Mouse (Mus musculus) myocyte (in vitro differentiated cells): ENCODE data around the gene Mxd4. TPM values are rescaled to one million over a fixed set of nuclear protein-coding genes. Genes with fewer than 3 reads are reported as not detected.

Experiments
- H3K27me3 ChIP-seq: one replicate; pipeline ENCODE4 v1.6.1; 2011; ENCODE audit not compliant: control insufficient read depth, insufficient read depth, insufficient read length
- H3K36me3 ChIP-seq: one replicate; pipeline ENCODE4 v1.6.1; 2011; ENCODE audit not compliant: control insufficient read depth, insufficient read depth
- H3K4me2 ChIP-seq: one replicate; pipeline ENCODE4 v1.6.1; 2011; ENCODE audit warnings: low read depth, control low read depth
- H3K4me3 ChIP-seq: one replicate; pipeline ENCODE4 v1.5.1; 2011; ENCODE audit warnings: mild to moderate bottlenecking, control low read depth, moderate library complexity
- H3K79me2 ChIP-seq: one replicate; pipeline ENCODE4 v1.6.1; 2011; ENCODE audit not compliant: control insufficient read depth, insufficient read depth
- H3ac ChIP-seq: one replicate; pipeline ENCODE4 v1.6.1; 2011; ENCODE audit not compliant: control insufficient read depth, insufficient read length
- CEBPB ChIP-seq: IDR thresholded peaks from 2 replicates; pipeline ENCODE4 v1.6.1; 2011; ENCODE audit warnings: mild to moderate bottlenecking, moderate library complexity; ENCODE audit not compliant: poor library complexity, insufficient read depth, severe bottlenecking
- E2F4 ChIP-seq: IDR thresholded peaks from one replicate; pipeline ENCODE4 v1.6.1; 2011; ENCODE audit warnings: mild to moderate bottlenecking, control low read depth, moderate library complexity; ENCODE audit not compliant: insufficient read depth
- MAX ChIP-seq: IDR thresholded peaks from one replicate; pipeline ENCODE4 v1.6.1; 2011; ENCODE audit warnings: low read depth, mild to moderate bottlenecking, control low read depth
- MYOD1 ChIP-seq, 3 experiments: IDR thresholded peaks; one replicate each; pipeline ENCODE4 v1.6.1; 2011; ENCODE audit warnings: control low read depth in 2 of 3, low read depth in 2 of 3, mild to moderate bottlenecking in 2 of 3, moderate library complexity in 1 of 3; ENCODE audit not compliant: insufficient read length in 2 of 3, control insufficient read depth in 1 of 3
- MYOG ChIP-seq, 3 experiments: IDR thresholded peaks; one replicate each; pipeline ENCODE4 v1.6.1; 2011; ENCODE audit warnings: control low read depth in 2 of 3, low read depth in 2 of 3, mild to moderate bottlenecking in 2 of 3; ENCODE audit not compliant: insufficient read length in 2 of 3, control insufficient read depth in 1 of 3, insufficient read depth in 1 of 3
- POLR2A ChIP-seq: IDR thresholded peaks from one replicate; pipeline ENCODE4 v1.6.1; 2011; ENCODE audit warnings: low read depth, mild to moderate bottlenecking, control low read depth, moderate library complexity; ENCODE audit not compliant: insufficient read length
- POLR2AphosphoS2 ChIP-seq: IDR thresholded peaks from one replicate; pipeline ENCODE4 v1.6.1; 2011; ENCODE audit warnings: low read depth, control low read depth; ENCODE audit not compliant: insufficient read length
- REST ChIP-seq: IDR thresholded peaks from one replicate; pipeline ENCODE4 v1.6.1; 2011; ENCODE audit warnings: mild to moderate bottlenecking, control low read depth, moderate library complexity; ENCODE audit not compliant: insufficient read depth, insufficient read length
- SRF ChIP-seq: IDR thresholded peaks from one replicate; pipeline ENCODE4 v1.6.1; 2011; ENCODE audit warnings: low read depth; ENCODE audit not compliant: control insufficient read depth, insufficient read length
- TCF12 ChIP-seq: IDR thresholded peaks from one replicate; pipeline ENCODE4 v1.6.1; 2011; ENCODE audit warnings: mild to moderate bottlenecking, control low read depth; ENCODE audit not compliant: poor library complexity, insufficient read depth, severe bottlenecking
- TCF3 ChIP-seq: IDR thresholded peaks from one replicate; pipeline ENCODE4 v1.6.1; 2011; ENCODE audit warnings: low read depth, control low read depth; ENCODE audit not compliant: insufficient read length
- USF1 ChIP-seq: IDR thresholded peaks from one replicate; pipeline ENCODE4 v1.6.1; 2011; ENCODE audit warnings: low read depth, mild to moderate bottlenecking, control low read depth, moderate library complexity
- polyA plus RNA-seq: library from polyadenylated mRNA; unstranded; fragments of >200 nt; fragmentation: generic; extraction: Trizol; gene quantifications from one replicate; pipeline ENCODE4 v1.2.1, GENCODE M21; 2012; ENCODE audit warnings: missing spikeins

Mxd4 gene
- polyA plus RNA-seq, result 26.4 TPM

- no peaks in the 10 kb centered on the region for H3K36me3 ChIP-seq
- peak within 1 kb of the TSS; percentile 43 for H3ac ChIP-seq
- peak within 1 kb of the TSS; percentile 96 for H3K4me2 ChIP-seq
- no peaks in the 10 kb centered on the region for H3K27me3 ChIP-seq
- TF ChIP-seq TCF3, result no peak
- no peak for TF ChIP-seq MYOD1 (IDR thresholded peaks at IDR 0.05; ENCODE audit: control insufficient read depth in 1 of 3, insufficient read length in 2 of 3, low read depth in 2 of 3)
- TF ChIP-seq MYOG (IDR thresholded peaks at IDR 0.05; ENCODE audit: control insufficient read depth in 1 of 3, insufficient read depth in 1 of 3, insufficient read length in 2 of 3, low read depth in 2 of 3), result peak in 2 of 3 experiments; percentile 7 to 20
- TF ChIP-seq MAX, result no peak
- TF ChIP-seq USF1, result peak; percentile 70
- peak; percentile 97 for TF ChIP-seq POLR2AphosphoS2
- peak; percentile 58 for TF ChIP-seq SRF
- peak; percentile 99 for TF ChIP-seq POLR2A
- peak within 1 kb of the TSS; percentile 52 for H3K4me3 ChIP-seq
- H3K79me2 ChIP-seq, result no peaks in the 10 kb centered on the region
Observed at GRCm38 (mm10) chr5:34187601-34188316, at the start of gene Mxd4. Mxd4 (minus strand) TSS chr5:34187720.

GRCm38 (mm10) chr5:34235898-34236420 is 48.4 kb upstream of the Mxd4 start:
- no peak for TF ChIP-seq E2F4
- no peak for TF ChIP-seq SRF
- no peak for TF ChIP-seq TCF3
- no peak for TF ChIP-seq MYOD1 (IDR thresholded peaks at IDR 0.05; ENCODE audit: control insufficient read depth in 1 of 3, insufficient read length in 2 of 3, low read depth in 2 of 3)
- no peak for TF ChIP-seq REST
- no peak for TF ChIP-seq MYOG (IDR thresholded peaks at IDR 0.05; ENCODE audit: control insufficient read depth in 1 of 3, insufficient read depth in 1 of 3, insufficient read length in 2 of 3, low read depth in 2 of 3)
- TF ChIP-seq POLR2A, result no peak
- TF ChIP-seq CEBPB, result no peak
- no peak for TF ChIP-seq MAX
- no peaks in the 10 kb centered on the region for H3K36me3 ChIP-seq
- H3K4me3 ChIP-seq, result no peak overlapping the region
- H3K27me3 ChIP-seq, result peaks cover 48% of the 10 kb centered on the region
- no peak overlapping the region for H3ac ChIP-seq
- H3K79me2 ChIP-seq, result no peaks in the 10 kb centered on the region
- no peak overlapping the region for H3K4me2 ChIP-seq

- Histone ChIP-seq H3ac (no peak overlapping the region), H3K4me2 (no peak overlapping the region), H3K27me3 (peaks cover 57% of the 10 kb centered on the region), H3K79me2 (no peaks in the 10 kb centered on the region), H3K4me3 (no peak overlapping the region), H3K36me3 (no peaks in the 10 kb centered on the region)
- TF ChIP-seq TCF12 (no peak), USF1 (no peak), POLR2AphosphoS2 (no peak), MYOG (IDR thresholded peaks at IDR 0.05; ENCODE audit: control insufficient read depth in 1 of 3, insufficient read depth in 1 of 3, insufficient read length in 2 of 3, low read depth in 2 of 3) (no peak), MAX (no peak), SRF (no peak), REST (no peak), POLR2A (no peak), E2F4 (no peak), MYOD1 (IDR thresholded peaks at IDR 0.05; ENCODE audit: control insufficient read depth in 1 of 3, insufficient read length in 2 of 3, low read depth in 2 of 3) (no peak), CEBPB (no peak), TCF3 (no peak)
Observed at GRCm38 (mm10) chr5:34235056-34235455, 47.5 kb upstream of the Mxd4 start.

- no peak overlapping the region for H3K4me2 ChIP-seq
- no peak overlapping the region for H3K4me3 ChIP-seq
- H3K27me3 ChIP-seq, result peaks cover 75% of the 10 kb centered on the region
- no peak overlapping the region for H3ac ChIP-seq
- H3K36me3 ChIP-seq, result no peaks in the 10 kb centered on the region
- no peaks in the 10 kb centered on the region for H3K79me2 ChIP-seq
- TF ChIP-seq MYOD1 (IDR thresholded peaks at IDR 0.05; ENCODE audit: control insufficient read depth in 1 of 3, insufficient read length in 2 of 3, low read depth in 2 of 3) (no peak), POLR2A (no peak), MAX (no peak), MYOG (IDR thresholded peaks at IDR 0.05; ENCODE audit: control insufficient read depth in 1 of 3, insufficient read depth in 1 of 3, insufficient read length in 2 of 3, low read depth in 2 of 3) (no peak), TCF12 (no peak), REST (no peak), USF1 (no peak), E2F4 (no peak), TCF3 (no peak), SRF (no peak)
Observed at GRCm38 (mm10) chr5:34233221-34233515, 45.6 kb upstream of the Mxd4 start.
